Mouse (Mus musculus) 416B (cell line): ENCODE measurements around the gene Abl1.

Source experiments
- DNase-seq: peaks from one replicate; pipeline ENCODE4 v3.0.0; 2011; ENCODE audit warnings: low read depth

Gene Abl1

GRCm38 (mm10) chr2:31787029-31787428 lies 98.9 kb downstream of the Abl1 start:
- DNase-seq, result peak; percentile 71

- peak; percentile 29 for DNase-seq
Measured at GRCm38 (mm10) chr2:31788227-31788626, 100.1 kb downstream of the Abl1 start.

- DNase-seq, result no peak
Measured at GRCm38 (mm10) chr2:31789215-31789614, 101.0 kb downstream of the Abl1 start.

- no peak for DNase-seq
Measured at GRCm38 (mm10) chr2:31790728-31791251, 102.6 kb downstream of the Abl1 start.

- DNase-seq, result no peak
Measured at GRCm38 (mm10) chr2:31791260-31791659, 103.1 kb downstream of the Abl1 start.

GRCm38 (mm10) chr2:31792611-31793010 lies 104.4 kb downstream of the Abl1 start:
- no peak for DNase-seq

- no peak for DNase-seq
Measured at GRCm38 (mm10) chr2:31796943-31797342, 108.8 kb downstream of the Abl1 start.

- no peak for DNase-seq
Measured at GRCm38 (mm10) chr2:31801416-31801815, 113.2 kb downstream of the Abl1 start.

GRCm38 (mm10) chr2:31802811-31803210 lies 114.6 kb downstream of the Abl1 start:
- DNase-seq, result no peak

- DNase-seq, result no peak
Measured at GRCm38 (mm10) chr2:31803480-31803879, 115.3 kb downstream of the Abl1 start.

- DNase-seq, result no peak
Measured at GRCm38 (mm10) chr2:31806639-31807382, 118.6 kb downstream of the Abl1 start.

- no peak for DNase-seq
Measured at GRCm38 (mm10) chr2:31808410-31809357, 120.5 kb downstream of the Abl1 start.

GRCm38 (mm10) chr2:31809358-31809740 lies 121.2 kb downstream of the Abl1 start:
- DNase-seq, result peak; percentile 76

- peak; percentile 20 for DNase-seq
Measured at GRCm38 (mm10) chr2:31810444-31810843, 122.3 kb downstream of the Abl1 start, which contains the start of gene Qrfp. Gene Qrfp (minus strand): TSS chr2:31810580.

GRCm38 (mm10) chr2:31811086-31811958 lies 123.1 kb downstream of the Abl1 start:
- DNase-seq, result peak; percentile 38

- no peak for DNase-seq
Measured at GRCm38 (mm10) chr2:31813641-31814040, 125.5 kb downstream of the Abl1 start.

GRCm38 (mm10) chr2:31814699-31815098 lies 126.5 kb downstream of the Abl1 start:
- no peak for DNase-seq

- peak; percentile 63 for DNase-seq
Measured at GRCm38 (mm10) chr2:31815367-31815766, 127.2 kb downstream of the Abl1 start.

GRCm38 (mm10) chr2:31822524-31823371 lies 134.6 kb downstream of the Abl1 start:
- no peak for DNase-seq

- peak; percentile 30 for DNase-seq
Measured at GRCm38 (mm10) chr2:31823933-31824730, 136.0 kb downstream of the Abl1 start.
